Mouse (Mus musculus) intestine, postnatal 0 days (tissue): ENCODE results near the gene D5Ertd579e. TPM values are rescaled to one million over a fixed set of nuclear protein-coding genes. Genes with fewer than 3 reads are reported as not detected.

ENCODE experiments used
- ATAC-seq: fragments of 200-750 bp; cut with Nextera tagmentation; 2 replicates; pipeline ENCODE4 v1.8.0; 2017; ENCODE audit warnings: mild to moderate bottlenecking, moderate TSS enrichment, moderate library complexity
- H3K27ac ChIP-seq: fragments of 300-500 bp; sonication (generic); 2 replicates; pipeline ENCODE4 v1.5.1; 2014; ENCODE audit warnings: mild to moderate bottlenecking, low read depth, low read length, moderate library complexity
- H3K27me3 ChIP-seq: fragments of 300-500 bp; sonication (generic); replicated peaks from 2 replicates; pipeline ENCODE4 v1.6.1; 2014; ENCODE audit warnings: low read length, mixed read lengths; ENCODE audit not compliant: control insufficient read depth, insufficient read depth
- H3K36me3 ChIP-seq: fragments of 300-500 bp; sonication (generic); 2 replicates; pipeline ENCODE4 v1.6.1; 2014; ENCODE audit warnings: mild to moderate bottlenecking, moderate library complexity; ENCODE audit not compliant: control insufficient read depth, insufficient read depth
- H3K4me1 ChIP-seq: fragments of 300-500 bp; sonication (generic); replicated peaks from 2 replicates; pipeline ENCODE4 v1.6.1; 2014; ENCODE audit warnings: antibody characterized with exemption, low read length, mixed read lengths; ENCODE audit not compliant: control insufficient read depth, insufficient read depth
- H3K4me2 ChIP-seq: fragments of 300-500 bp; sonication (generic); replicated peaks from 2 replicates; pipeline ENCODE4 v1.6.1; 2014; ENCODE audit warnings: low read depth, mild to moderate bottlenecking, moderate library complexity
- H3K4me3 ChIP-seq: fragments of 300-500 bp; sonication (generic); 2 replicates; pipeline ENCODE4 v1.5.1; 2014; ENCODE audit warnings: low read depth, low read length
- H3K9ac ChIP-seq: fragments of 300-500 bp; sonication (generic); 2 replicates; pipeline ENCODE4 v1.6.1; 2014; ENCODE audit warnings: mild to moderate bottlenecking, low read depth, low read length
- H3K9me3 ChIP-seq: fragments of 300-500 bp; sonication (generic); 2 replicates; pipeline ENCODE4 v1.6.1; 2016; ENCODE audit warnings: mixed run types; ENCODE audit not compliant: control insufficient read depth
- CTCF ChIP-seq: sonication (generic); IDR thresholded peaks from 2 replicates; pipeline ENCODE4 v1.5.1; 2016; ENCODE audit warnings: low read depth, mild to moderate bottlenecking, control low read depth, antibody characterized with exemption, moderate library complexity
- WGBS: fragments of 180-500 bp; shearing (Covaris S2); extraction: QIAGEN DNeasy Blood & Tissue Kit; methylation state at CpG from one replicate; pipeline ENCODE4 v1.1.7; 2014; 5-methylcytosine and 5-hydroxymethylcytosine counted together
- polyA plus RNA-seq: library from polyadenylated mRNA; unstranded; fragments of >200 nt; fragmentation: Nextera tagmentation; extraction: Ambion mirVana; gene quantifications from 2 replicates; pipeline ENCODE4 v1.2.1, GENCODE M21; 2015

D5Ertd579e gene
- polyA plus RNA-seq, 1 experiment from 2014 or later = 19.6 TPM

DNA sequence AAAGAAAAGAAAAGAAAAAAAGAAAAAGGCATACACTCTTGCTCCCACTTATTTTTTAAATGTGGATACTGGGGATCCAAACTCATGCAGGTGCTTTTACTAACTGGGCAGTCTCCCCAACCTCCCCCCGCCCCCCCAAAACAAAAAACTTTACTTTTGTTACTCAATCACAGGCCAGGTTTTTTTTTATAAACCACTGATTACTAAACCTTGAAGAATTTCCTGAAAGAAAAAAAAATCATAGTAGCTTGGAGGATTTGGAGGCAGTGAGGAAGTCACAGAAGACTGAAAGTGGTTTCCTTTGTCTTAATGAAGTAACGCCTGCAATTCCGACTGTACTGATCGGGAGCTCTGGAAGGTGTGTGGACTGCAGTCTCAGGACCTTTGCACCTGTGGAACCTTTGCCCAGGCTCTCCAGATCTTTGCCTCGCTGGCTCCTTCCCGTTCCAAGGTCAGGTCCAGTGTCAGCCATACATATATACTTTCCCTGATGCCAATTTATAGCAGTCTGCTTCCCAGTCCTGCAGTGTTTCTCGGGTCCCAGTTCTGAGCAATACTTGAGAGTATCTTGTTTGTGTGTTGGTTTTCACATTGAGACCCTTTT, 2.3 kb upstream of the D5Ertd579e start:
- Histone ChIP-seq H3K27me3 (no peaks in the 10 kb centered on the region), H3K9me3 (no peaks in the 10 kb centered on the region), H3K9ac (no peak overlapping the region), H3K27ac (0 out of 2 replicates have a peak overlapping the region, but pooled peaks have one; percentile 41), H3K4me1 (no peaks in the 10 kb centered on the region), H3K36me3 (no peaks in the 10 kb centered on the region), H3K4me2 (no peak overlapping the region), H3K4me3 (no peak overlapping the region)
- TF ChIP-seq CTCF = no peak
- 38% methylated on average over 7 of the region's 7 CpGs for WGBS
- peak; percentile 27; the same call in 1 of the 2 replicates for ATAC-seq

DNA sequence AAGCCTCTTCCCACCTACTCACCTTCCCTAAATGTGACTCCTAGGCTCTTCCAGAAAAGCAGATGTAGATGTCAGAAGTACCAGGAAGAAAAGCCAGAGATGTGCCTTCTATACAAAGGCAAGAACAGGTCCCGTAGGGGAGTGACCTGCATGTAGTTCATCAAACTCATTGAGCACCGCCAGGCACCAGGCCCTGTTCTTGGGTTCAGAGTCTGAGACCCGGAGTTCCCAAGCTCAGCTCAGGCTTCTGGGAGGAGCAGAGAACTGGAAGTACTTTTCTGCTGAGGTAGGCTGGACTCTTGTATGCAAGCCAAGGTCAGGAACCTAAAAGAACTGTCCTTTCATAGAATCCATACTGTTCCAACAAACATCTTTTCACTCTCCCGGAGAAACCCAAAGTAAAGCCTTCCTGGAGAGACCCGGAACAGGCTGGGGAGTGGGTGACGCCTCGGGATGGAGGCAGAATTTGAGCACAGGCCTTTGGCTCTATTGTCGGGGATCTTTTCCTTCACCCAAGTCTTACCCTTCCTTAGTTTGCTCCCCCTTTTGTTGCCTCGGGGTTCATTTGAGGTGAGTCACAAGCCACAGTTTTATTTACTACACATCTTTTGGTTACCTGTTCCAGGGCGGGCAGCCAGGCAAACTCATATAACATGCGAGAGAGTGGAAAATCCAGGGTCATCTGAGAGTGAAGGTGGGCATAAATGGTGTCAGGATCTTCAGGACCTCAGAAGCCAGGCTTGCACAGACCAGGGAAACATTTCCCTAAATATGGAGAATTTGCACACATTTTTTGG, 878 bp upstream of the D5Ertd579e start:
- TF ChIP-seq CTCF = no peak
- WGBS = 66% methylated on average over 11 of the region's 11 CpGs
- Histone ChIP-seq H3K4me3 (peak overlapping the region; percentile 76), H3K4me2 (peak overlapping the region; percentile 78), H3K27ac (peak overlapping the region; percentile 95), H3K27me3 (no peaks in the 10 kb centered on the region), H3K9ac (no peak overlapping the region), H3K9me3 (no peaks in the 10 kb centered on the region), H3K4me1 (no peaks in the 10 kb centered on the region), H3K36me3 (no peaks in the 10 kb centered on the region)
- peak; percentile 32 for ATAC-seq

DNA sequence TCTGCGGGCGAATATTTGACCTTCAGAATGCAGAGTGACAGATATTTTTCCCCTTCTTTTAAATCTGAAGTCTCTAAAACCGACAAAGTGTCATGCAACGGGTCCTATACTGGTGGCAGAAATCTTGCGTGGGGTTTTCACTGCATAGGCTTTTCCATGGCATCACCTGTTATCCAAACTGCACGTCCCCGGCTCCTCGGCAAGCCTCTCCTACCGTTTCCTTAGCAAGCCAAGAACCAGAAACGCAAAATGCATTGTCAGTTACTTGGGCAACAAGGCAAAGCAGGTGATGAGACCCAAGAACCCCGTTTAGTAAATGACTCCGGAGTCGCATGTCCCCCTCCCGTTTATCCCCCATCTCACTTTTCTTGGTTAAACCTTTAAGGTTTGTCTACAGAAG, 819 bp downstream of the D5Ertd579e start:
- H3K9ac ChIP-seq = peak overlapping the region; percentile 89
- peaks cover 5% of the 10 kb centered on the region; the same call in 1 of the 2 replicates for H3K4me1 ChIP-seq
- peak overlapping the region; percentile 95 for H3K27ac ChIP-seq
- no peaks in the 10 kb centered on the region for H3K27me3 ChIP-seq
- H3K36me3 ChIP-seq = no peaks in the 10 kb centered on the region
- no peak for TF ChIP-seq CTCF
- peak overlapping the region; percentile 76 for H3K4me3 ChIP-seq
- no peak for ATAC-seq
- 4% methylated on average over 14 of the region's 14 CpGs for WGBS
- H3K4me2 ChIP-seq = peak overlapping the region; percentile 78
- H3K9me3 ChIP-seq = no peaks in the 10 kb centered on the region

DNA sequence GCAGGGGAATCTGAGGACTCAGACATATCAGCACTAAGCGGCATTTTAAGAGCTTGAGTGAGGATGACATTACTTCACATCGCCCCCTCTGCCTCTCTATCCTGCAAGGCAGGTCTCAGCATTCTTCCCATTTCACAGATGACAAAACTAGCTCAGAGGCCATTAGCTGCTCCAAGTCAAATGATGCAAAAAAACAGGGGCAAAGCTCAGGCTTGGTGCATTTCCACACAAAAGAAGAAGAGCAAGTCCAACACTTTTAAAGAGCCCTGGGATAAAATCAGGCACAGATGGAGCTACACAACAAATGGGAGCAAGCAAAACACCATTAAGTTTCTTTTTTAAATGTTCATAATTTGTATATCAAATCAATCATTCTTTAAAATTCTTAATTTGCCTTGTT, 2.2 kb downstream of the D5Ertd579e start:
- Histone ChIP-seq H3K4me1 (peaks cover 8% of the 10 kb centered on the region; the same call in 1 of the 2 replicates), H3K9ac (no peak overlapping the region), H3K27me3 (no peaks in the 10 kb centered on the region), H3K9me3 (no peaks in the 10 kb centered on the region), H3K4me2 (peak overlapping the region; percentile 6; the same call in 1 of the 2 replicates), H3K27ac (peak overlapping the region; percentile 41; the same call in 1 of the 2 replicates), H3K36me3 (no peaks in the 10 kb centered on the region), H3K4me3 (no peak overlapping the region)
- no peak for ATAC-seq
- 85% methylated on average over 2 of the region's 2 CpGs for WGBS
- TF ChIP-seq CTCF = no peak

DNA sequence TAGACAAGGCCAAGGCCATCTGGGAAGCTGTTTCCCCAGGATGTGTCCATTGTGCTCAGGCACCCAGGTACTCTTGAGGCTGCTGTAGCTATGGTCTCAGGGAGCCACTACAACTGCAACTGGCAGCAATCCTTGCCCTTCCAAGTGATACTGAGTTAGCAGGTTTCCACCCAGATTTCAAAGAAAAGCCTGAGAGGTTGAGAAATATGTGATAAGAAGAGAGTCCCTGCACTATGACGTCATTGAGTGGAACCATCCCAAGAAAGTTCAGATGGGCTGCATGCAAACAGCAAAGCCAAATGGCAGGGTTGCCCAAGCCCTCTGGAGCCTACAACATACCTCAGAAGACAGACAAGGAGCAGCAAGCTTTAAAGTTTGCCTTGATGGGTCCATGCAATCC, 4.4 kb downstream of the D5Ertd579e start:
- peak; percentile 39 for ATAC-seq
- Histone ChIP-seq H3K27ac (peak overlapping the region; percentile 52), H3K27me3 (no peaks in the 10 kb centered on the region), H3K9ac (no peak overlapping the region), H3K9me3 (no peaks in the 10 kb centered on the region), H3K4me3 (no peak overlapping the region), H3K4me1 (peaks cover 8% of the 10 kb centered on the region; the same call in 1 of the 2 replicates), H3K4me2 (peak overlapping the region; percentile 1; the same call in 1 of the 2 replicates), H3K36me3 (0 out of 2 replicates have a peak, but pooled peaks cover 6% of the 10 kb centered on the region)
- 45% methylated on average over 1 of the region's 1 CpGs for WGBS
- no peak for TF ChIP-seq CTCF

DNA sequence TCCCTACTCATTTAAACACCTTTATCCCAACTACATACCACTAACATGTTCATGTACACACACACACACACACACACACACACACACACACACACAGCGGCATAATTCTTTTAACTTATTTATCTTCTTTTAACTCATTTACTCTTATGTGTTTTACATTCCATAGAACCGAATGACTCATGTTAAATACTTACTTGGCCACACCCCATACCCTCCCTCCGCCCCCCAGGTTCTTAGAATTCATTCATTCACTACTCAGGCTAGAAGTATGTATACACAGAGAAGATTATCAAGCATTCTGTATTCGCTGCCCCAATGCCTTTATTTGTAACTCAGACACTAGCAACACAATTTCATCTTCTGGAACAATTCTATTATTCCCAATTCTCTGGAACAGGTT, 10.7 kb downstream of the D5Ertd579e start:
- 0 out of 2 replicates have a peak, but pooled peaks cover 6% of the 10 kb centered on the region for H3K36me3 ChIP-seq
- H3K27ac ChIP-seq = no peak overlapping the region
- TF ChIP-seq CTCF = no peak
- H3K9ac ChIP-seq = no peak overlapping the region
- no peaks in the 10 kb centered on the region for H3K9me3 ChIP-seq
- no peak for ATAC-seq
- H3K27me3 ChIP-seq = no peaks in the 10 kb centered on the region
- H3K4me2 ChIP-seq = no peak overlapping the region
- WGBS = 72% methylated on average over 4 of the region's 4 CpGs
- H3K4me3 ChIP-seq = no peak overlapping the region
- H3K4me1 ChIP-seq = peaks cover 7% of the 10 kb centered on the region; the same call in 1 of the 2 replicates
